ENCODE assay signal across 22 mouse cellular contexts in the genomic region with DNA sequence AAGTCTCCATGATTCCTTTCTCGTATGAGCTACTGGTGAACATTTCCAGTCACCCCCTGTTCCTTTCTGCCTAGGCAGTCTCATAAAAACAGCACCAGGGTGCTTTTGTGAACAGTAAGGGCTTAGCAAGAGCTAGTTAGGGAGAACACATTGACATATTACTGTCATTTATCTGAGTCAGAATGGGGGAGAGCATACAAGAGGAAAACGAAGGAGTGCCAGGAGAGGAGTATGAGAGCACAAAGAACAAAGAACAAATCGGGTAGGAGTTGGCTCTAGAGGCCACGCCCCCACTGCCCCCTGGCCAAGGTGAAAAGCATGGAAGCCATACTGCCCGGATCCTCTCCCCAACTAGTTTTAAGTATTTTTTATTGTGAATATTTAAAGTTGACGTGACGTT. TPM values are rescaled to one million over a fixed set of nuclear protein-coding genes. Genes with fewer than 3 reads are reported as not detected.
DNase-seq lines count a peak whose midpoint lies in the region; ATAC-seq and TF ChIP-seq lines count a peak whose summit lies in the region.
"Had no signal": no experiment of that assay in that cellular context is flagged by ENCODE, and none has a peak within 500 bp of the region (broad histone marks: within the 10 kb centered on the region; RNA-seq: fewer than 3 reads in every experiment).

No protein-coding gene starts in this region.

- H3K36me3 ChIP-seq in hindbrain, embryonic 12.5 days = no peaks in the 10 kb centered on the region
- no peaks in the 10 kb centered on the region for H3K36me3 ChIP-seq in hindbrain, postnatal 0 days (ENCODE audit: insufficient read depth, low read length)
- H3K36me3 ChIP-seq in midbrain, postnatal 0 days (ENCODE audit: insufficient read depth, low read length) = no peaks in the 10 kb centered on the region
- H3K36me3 ChIP-seq in midbrain, embryonic 15.5 days (replicated peaks) = no peaks in the 10 kb centered on the region
- no peaks in the 10 kb centered on the region for H3K36me3 ChIP-seq in limb, embryonic 11.5 days (ENCODE audit: control insufficient read depth, insufficient read depth, low read length)
- no peaks in the 10 kb centered on the region for H3K36me3 ChIP-seq in neural tube, embryonic 15.5 days
- H3K36me3 ChIP-seq: heart, embryonic 10.5 days had no signal

- H3K9me3 ChIP-seq in hindbrain, embryonic 12.5 days (replicated peaks) = no peaks in the 10 kb centered on the region
- no peaks in the 10 kb centered on the region for H3K9me3 ChIP-seq in hindbrain, postnatal 0 days (ENCODE audit: low read length)
- H3K9me3 ChIP-seq in midbrain, postnatal 0 days (ENCODE audit: low read length) = no peaks in the 10 kb centered on the region
- H3K9me3 ChIP-seq in midbrain, embryonic 15.5 days = no peaks in the 10 kb centered on the region
- H3K9me3 ChIP-seq in limb, embryonic 11.5 days (ENCODE audit: control insufficient read depth, low read length) = no peaks in the 10 kb centered on the region
- H3K9me3 ChIP-seq in neural tube, embryonic 15.5 days (replicated peaks) = no peaks in the 10 kb centered on the region
- H3K9me3 ChIP-seq: heart, embryonic 10.5 days had no signal

- H3K27ac ChIP-seq in hindbrain, embryonic 12.5 days = peak overlapping the region; percentile 55
- no peak overlapping the region; the same call in 1 of the 2 replicates for H3K27ac ChIP-seq in hindbrain, postnatal 0 days
- 0 out of 2 replicates have a peak overlapping the region, but pooled peaks have one; percentile 55 for H3K27ac ChIP-seq in midbrain, postnatal 0 days (ENCODE audit: low read depth, low read length)
- H3K27ac ChIP-seq in midbrain, embryonic 15.5 days = no peak overlapping the region
- H3K27ac ChIP-seq in limb, embryonic 11.5 days (replicated peaks; ENCODE audit: low read depth, low read length) = peak overlapping the region; percentile 45
- peak overlapping the region; percentile 45 for H3K27ac ChIP-seq in neural tube, embryonic 15.5 days (replicated peaks)
- H3K27ac ChIP-seq: heart, embryonic 10.5 days had no signal

- H3K4me3 ChIP-seq in hindbrain, embryonic 12.5 days = no peak overlapping the region
- H3K4me3 ChIP-seq in hindbrain, postnatal 0 days (ENCODE audit: low read length) = no peak overlapping the region
- no peak overlapping the region for H3K4me3 ChIP-seq in midbrain, postnatal 0 days (ENCODE audit: low read depth, low read length)
- no peak overlapping the region for H3K4me3 ChIP-seq in midbrain, embryonic 15.5 days
- H3K4me3 ChIP-seq in limb, embryonic 11.5 days (ENCODE audit: low read depth, low read length) = no peak overlapping the region
- H3K4me3 ChIP-seq in neural tube, embryonic 15.5 days (replicated peaks) = no peak overlapping the region
- H3K4me3 ChIP-seq: heart, embryonic 10.5 days had no signal

- peaks cover 10% of the 10 kb centered on the region; the same call in 1 of the 2 replicates for H3K4me1 ChIP-seq in hindbrain, embryonic 12.5 days
- H3K4me1 ChIP-seq in hindbrain, postnatal 0 days (ENCODE audit: insufficient read depth, low read length) = 0 out of 2 replicates have a peak, but pooled peaks cover 8% of the 10 kb centered on the region
- no peaks in the 10 kb centered on the region for H3K4me1 ChIP-seq in midbrain, postnatal 0 days (ENCODE audit: insufficient read depth, low read length)
- H3K4me1 ChIP-seq in midbrain, embryonic 15.5 days = no peaks in the 10 kb centered on the region
- no peaks in the 10 kb centered on the region for H3K4me1 ChIP-seq in limb, embryonic 11.5 days (ENCODE audit: control insufficient read depth, insufficient read depth, low read length)
- peaks cover 18% of the 10 kb centered on the region for H3K4me1 ChIP-seq in neural tube, embryonic 15.5 days
- H3K4me1 ChIP-seq: heart, embryonic 10.5 days had no signal

- WGBS in hindbrain, embryonic 12.5 days = 57% methylated on average over 7 of the region's 7 CpGs
- WGBS in hindbrain, postnatal 0 days = 63% methylated on average over 7 of the region's 7 CpGs
- WGBS in midbrain, postnatal 0 days = 74% methylated on average over 7 of the region's 7 CpGs
- WGBS in midbrain, embryonic 15.5 days = 73% methylated on average over 7 of the region's 7 CpGs
- WGBS in limb, embryonic 11.5 days = 76% methylated on average over 7 of the region's 7 CpGs
- 59% methylated on average over 7 of the region's 7 CpGs for WGBS in neural tube, embryonic 15.5 days

- H3K9ac ChIP-seq in hindbrain, embryonic 12.5 days = no peak overlapping the region
- no peak overlapping the region for H3K9ac ChIP-seq in hindbrain, postnatal 0 days (replicated peaks; ENCODE audit: low read length)
- H3K9ac ChIP-seq in midbrain, postnatal 0 days (replicated peaks; ENCODE audit: low read length, poor library complexity, severe bottlenecking) = no peak overlapping the region
- no peak overlapping the region for H3K9ac ChIP-seq in midbrain, embryonic 15.5 days
- no peak overlapping the region for H3K9ac ChIP-seq in limb, embryonic 11.5 days (ENCODE audit: low read length)
- H3K9ac ChIP-seq in neural tube, embryonic 15.5 days (replicated peaks) = no peak overlapping the region

- no peak for ATAC-seq in hindbrain, embryonic 12.5 days (ENCODE audit: low FRiP score)
- no peak for ATAC-seq in hindbrain, postnatal 0 days
- no peak for ATAC-seq in midbrain, postnatal 0 days (ENCODE audit: low FRiP score)
- no peak for ATAC-seq in midbrain, embryonic 15.5 days (replicated peaks)
- no peak for ATAC-seq in limb, embryonic 11.5 days (ENCODE audit: insufficient number of reproducible peaks, low FRiP score, low TSS enrichment, low read depth)
- peak; percentile 62 for ATAC-seq in neural tube, embryonic 15.5 days (ENCODE audit: low FRiP score)
- ATAC-seq: CD4-positive, CD25-positive, alpha-beta regulatory T cell, adult 4 months; forebrain, embryonic 16.5 days; Patski had no signal

- no peak overlapping the region for H3K4me2 ChIP-seq in hindbrain, embryonic 12.5 days (replicated peaks)
- no peak overlapping the region for H3K4me2 ChIP-seq in hindbrain, postnatal 0 days (ENCODE audit: low read depth, low read length)
- H3K4me2 ChIP-seq in midbrain, postnatal 0 days (ENCODE audit: low read depth, low read length, poor library complexity, severe bottlenecking) = no peak overlapping the region
- H3K4me2 ChIP-seq in midbrain, embryonic 15.5 days = no peak overlapping the region
- H3K4me2 ChIP-seq in limb, embryonic 11.5 days (ENCODE audit: low read depth, severe bottlenecking) = no peak overlapping the region
- no peak overlapping the region for H3K4me2 ChIP-seq in neural tube, embryonic 15.5 days
- H3K4me2 ChIP-seq: liver, embryonic 11.5 days had no signal

- DNase-seq in hindbrain, postnatal 0 days (ENCODE audit: low spot score) = no peak
- no peak for DNase-seq in midbrain, postnatal 0 days (ENCODE audit: low spot score)
- DNase-seq in limb, embryonic 11.5 days (ENCODE audit: low spot score) = no peak
- no peak for DNase-seq in gastrocnemius, postnatal 4 days (ENCODE audit: low spot score in 2 of 2)
- no peak for DNase-seq in adrenal gland, adult 18-20 months (ENCODE audit: low spot score in 2 of 2)
- DNase-seq: adrenal gland, postnatal 10 days; gastrocnemius, postnatal 36 days; kidney, adult 11 months; kidney, postnatal 25 days; layer of hippocampus, adult 9-11 months; lung, adult 18-20 months; lung, postnatal 14 days; midbrain, embryonic 14.5 days had no signal

- no peaks in the 10 kb centered on the region for H3K27me3 ChIP-seq in hindbrain, embryonic 12.5 days
- no peaks in the 10 kb centered on the region for H3K27me3 ChIP-seq in hindbrain, postnatal 0 days (ENCODE audit: insufficient read depth, low read length)
- no peaks in the 10 kb centered on the region for H3K27me3 ChIP-seq in midbrain, postnatal 0 days (ENCODE audit: insufficient read depth, low read length)
- no peaks in the 10 kb centered on the region for H3K27me3 ChIP-seq in midbrain, embryonic 15.5 days (replicated peaks)
- H3K27me3 ChIP-seq in limb, embryonic 11.5 days (ENCODE audit: control insufficient read depth, insufficient read depth, low read length) = no peaks in the 10 kb centered on the region
- H3K27me3 ChIP-seq in neural tube, embryonic 15.5 days (replicated peaks) = no peaks in the 10 kb centered on the region
- H3K27me3 ChIP-seq: Patski had no signal

- no peak for TF ChIP-seq CTCF in hindbrain, postnatal 0 days (IDR thresholded peaks at IDR 0.05; ENCODE audit: low read depth)
- no peak for TF ChIP-seq CTCF in midbrain, postnatal 0 days (IDR thresholded peaks at IDR 0.05)

RNA-seq across cellular contexts. Expression of gene Adamts12, which starts 34.4 kb away (rescaled TPM):
- 3.2 and 3.5 TPM in 2 replicates for polyA plus RNA-seq in hindbrain, embryonic 12.5 days (2016; fragmentation: Nextera tagmentation; extraction: Ambion mirVana)
- total RNA-seq in hindbrain, postnatal 0 days (2014; rRNA removed) = 7.9 and 11.6 TPM in 2 replicates
- polyA plus RNA-seq in hindbrain, postnatal 0 days (2015; fragmentation: Nextera tagmentation; extraction: Ambion mirVana) = 1.1 and 1.3 TPM in 2 replicates
- 7.4 and 8.6 TPM in 2 replicates for total RNA-seq in midbrain, postnatal 0 days (2014; rRNA removed)
- polyA plus RNA-seq in midbrain, postnatal 0 days (2015; fragmentation: Nextera tagmentation; extraction: Ambion mirVana) = 0.88 and 0.94 TPM in 2 replicates
- 1.8 and 2.2 TPM in 2 replicates for polyA plus RNA-seq in midbrain, embryonic 15.5 days (2015; fragmentation: Nextera tagmentation; extraction: Ambion mirVana)
- polyA plus RNA-seq in limb, embryonic 11.5 days (2014; fragmentation: Nextera tagmentation; extraction: Ambion mirVana) = 1.7 and 1.8 TPM in 2 replicates
- polyA plus RNA-seq in neural tube, embryonic 15.5 days (2015; fragmentation: Nextera tagmentation; extraction: Ambion mirVana) = 1.5 and 1.9 TPM in 2 replicates
- 10 to 100 TPM; 38.0 to 39.4 TPM for total RNA-seq in gastrocnemius, postnatal 4 days (2021)
- total RNA-seq in adrenal gland, adult 18-20 months (2021) = 1 to 10 TPM; 2.3 to 3.4 TPM
- total RNA-seq: megakaryocyte, adult 5-6 weeks had no signal

Comparison
In these comparisons a context has a peak if more than half of its experiments do, and no peak if none do; other contexts are left out.
1. H3K27ac ChIP-seq: peak in hindbrain, embryonic 12.5 days (single experiment), midbrain, postnatal 0 days (single experiment), limb, embryonic 11.5 days (single experiment) and neural tube, embryonic 15.5 days (single experiment); none in hindbrain, postnatal 0 days (single experiment) and midbrain, embryonic 15.5 days (single experiment).